Mouse (Mus musculus): ENCODE data around the gene BC049762. TPM values are rescaled to one million over a fixed set of nuclear protein-coding genes. Genes with fewer than 3 reads are reported as not detected.

The BC049762 gene
- 4.5 TPM for polyA plus RNA-seq (2014; fragmentation: Illumina TruSeq; extraction: RNeasy Lipid Tissue Mini Kit (QIAGEN cat#74804); ENCODE audit: low read depth, low replicate concordance)

GRCm38 (mm10) chr11:51262342-51263285 is at the start of gene BC049762:
Gene BC049762 (minus strand): TSS chr11:51263046.

GRCm38 (mm10) chr11:51289564-51290041 is 26.8 kb upstream of the BC049762 start, which contains the start of gene Col23a1:
Gene Col23a1 (plus strand): TSS chr11:51289920.

GRCm38 (mm10) chr11:51261680-51262219 is 1.1 kb downstream of the BC049762 start, which contains the start of gene Clk4:
Gene Clk4 (plus strand): TSS chr11:51261730.

GRCm38 (mm10) chr11:51220308-51220707 is 42.5 kb downstream of the BC049762 start, which contains the start of gene Gm12569:
Gene Gm12569 (plus strand): TSS chr11:51220473.

Other genes with a start within 250 kb of the BC049762 start
- gene Olfr54, start 248.8 kb downstream of the BC049762 start, polyA plus RNA-seq (2014; fragmentation: Illumina TruSeq; extraction: RNeasy Lipid Tissue Mini Kit (QIAGEN cat#74804); ENCODE audit: low read depth, low replicate concordance): not detected
- not detected for gene Olfr1375, start 214.9 kb downstream of the BC049762 start, polyA plus RNA-seq (2014; fragmentation: Illumina TruSeq; extraction: RNeasy Lipid Tissue Mini Kit (QIAGEN cat#74804); ENCODE audit: low read depth, low replicate concordance)
- 3.1 TPM for gene Zfp354a, start 203.8 kb downstream of the BC049762 start, polyA plus RNA-seq (2014; fragmentation: Illumina TruSeq; extraction: RNeasy Lipid Tissue Mini Kit (QIAGEN cat#74804); ENCODE audit: low read depth, low replicate concordance)
- not detected for gene Gm12569, start 42.6 kb downstream of the BC049762 start, polyA plus RNA-seq (2014; fragmentation: Illumina TruSeq; extraction: RNeasy Lipid Tissue Mini Kit (QIAGEN cat#74804); ENCODE audit: low read depth, low replicate concordance)
- 101 TPM for gene Clk4, start 1.3 kb downstream of the BC049762 start, polyA plus RNA-seq (2014; fragmentation: Illumina TruSeq; extraction: RNeasy Lipid Tissue Mini Kit (QIAGEN cat#74804); ENCODE audit: low read depth, low replicate concordance)
- gene Col23a1, start 26.9 kb upstream of the BC049762 start, polyA plus RNA-seq (2014; fragmentation: Illumina TruSeq; extraction: RNeasy Lipid Tissue Mini Kit (QIAGEN cat#74804); ENCODE audit: low read depth, low replicate concordance): 9.0 TPM

Measured in adipose tissue, adult 10 weeks (tissue).